Comparison of ENCODE assay signal across 15 mouse cellular contexts in genomic region chrX:7664791-7665190, GRCm38 (mm10). TPM values are rescaled to one million over a fixed set of nuclear protein-coding genes. Genes with fewer than 3 reads are reported as not detected.
DNase-seq lines count a peak whose midpoint lies in the region; ATAC-seq and TF ChIP-seq lines count a peak whose summit lies in the region.
"Had no signal": no experiment of that assay in that cellular context is flagged by ENCODE, and none has a peak within 500 bp of the region (broad histone marks: within the 10 kb centered on the region; RNA-seq: fewer than 3 reads in every experiment).

No protein-coding gene starts in this region.

- H3K9me3 ChIP-seq in forebrain, postnatal 0 days (ENCODE audit: low read length) = no peaks in the 10 kb centered on the region
- no peaks in the 10 kb centered on the region for H3K9me3 ChIP-seq in forebrain, embryonic 11.5 days (ENCODE audit: control insufficient read depth, low read length)
- H3K9me3 ChIP-seq in hindbrain, postnatal 0 days (ENCODE audit: low read length) = no peaks in the 10 kb centered on the region
- H3K9me3 ChIP-seq in hindbrain, embryonic 13.5 days = no peaks in the 10 kb centered on the region
- H3K9me3 ChIP-seq: liver, embryonic 13.5 days had no signal

- H3K4me3 ChIP-seq in forebrain, postnatal 0 days (ENCODE audit: low read depth, low read length) = no peak overlapping the region
- no peak overlapping the region for H3K4me3 ChIP-seq in forebrain, embryonic 11.5 days (ENCODE audit: low read depth, low read length)
- no peak overlapping the region for H3K4me3 ChIP-seq in hindbrain, postnatal 0 days (ENCODE audit: low read length)
- no peak overlapping the region for H3K4me3 ChIP-seq in hindbrain, embryonic 13.5 days
- H3K4me3 ChIP-seq: erythroblast, embryonic 14.5 days; liver, embryonic 13.5 days had no signal

- H3K9ac ChIP-seq in forebrain, postnatal 0 days = no peak overlapping the region
- H3K9ac ChIP-seq in forebrain, embryonic 11.5 days (ENCODE audit: low read length) = no peak overlapping the region
- no peak overlapping the region for H3K9ac ChIP-seq in hindbrain, postnatal 0 days (replicated peaks; ENCODE audit: low read length)
- no peak overlapping the region for H3K9ac ChIP-seq in hindbrain, embryonic 13.5 days
- H3K9ac ChIP-seq: liver, embryonic 13.5 days had no signal

- DNase-seq in forebrain, postnatal 0 days = no peak
- DNase-seq in forebrain, embryonic 11.5 days (ENCODE audit: low spot score) = no peak
- DNase-seq in hindbrain, postnatal 0 days (ENCODE audit: low spot score) = peak; percentile 64
- peak; percentile 58 to 76 for DNase-seq in cerebellum, adult 18-20 months
- peak; percentile 22 to 41 for DNase-seq in heart, postnatal 14 days
- DNase-seq in embryo, embryonic 10.5 days (ENCODE audit: low spot score) = no peak
- DNase-seq: B cell, adult 2 months; kidney, adult 8-10 months; liver, embryonic 13.5 days; lung, postnatal 10 days; spleen, adult 18-20 months had no signal

- 73% methylated on average over 11 of the region's 11 CpGs for WGBS in forebrain, postnatal 0 days
- 89% methylated on average over 11 of the region's 11 CpGs for WGBS in forebrain, embryonic 11.5 days
- 70% methylated on average over 11 of the region's 11 CpGs for WGBS in hindbrain, postnatal 0 days
- 84% methylated on average over 11 of the region's 11 CpGs for WGBS in hindbrain, embryonic 13.5 days

- H3K36me3 ChIP-seq in forebrain, postnatal 0 days (ENCODE audit: insufficient read depth) = no peaks in the 10 kb centered on the region
- H3K36me3 ChIP-seq in forebrain, embryonic 11.5 days (ENCODE audit: control insufficient read depth, insufficient read depth, low read length) = no peaks in the 10 kb centered on the region
- no peaks in the 10 kb centered on the region for H3K36me3 ChIP-seq in hindbrain, postnatal 0 days (ENCODE audit: insufficient read depth, low read length)
- no peaks in the 10 kb centered on the region for H3K36me3 ChIP-seq in hindbrain, embryonic 13.5 days

- H3K4me2 ChIP-seq in forebrain, postnatal 0 days (ENCODE audit: low read depth) = no peak overlapping the region
- no peak overlapping the region for H3K4me2 ChIP-seq in forebrain, embryonic 11.5 days (ENCODE audit: low read depth, low read length, severe bottlenecking)
- H3K4me2 ChIP-seq in hindbrain, postnatal 0 days (ENCODE audit: low read depth, low read length) = no peak overlapping the region
- H3K4me2 ChIP-seq in hindbrain, embryonic 13.5 days = no peak overlapping the region
- H3K4me2 ChIP-seq: liver, embryonic 13.5 days had no signal

- H3K4me1 ChIP-seq in forebrain, postnatal 0 days (ENCODE audit: insufficient read depth) = no peaks in the 10 kb centered on the region
- H3K4me1 ChIP-seq in forebrain, embryonic 11.5 days (replicated peaks; ENCODE audit: control insufficient read depth, insufficient read depth, low read length) = no peaks in the 10 kb centered on the region
- H3K4me1 ChIP-seq in hindbrain, postnatal 0 days (ENCODE audit: insufficient read depth, low read length) = no peaks in the 10 kb centered on the region
- no peaks in the 10 kb centered on the region for H3K4me1 ChIP-seq in hindbrain, embryonic 13.5 days (replicated peaks)
- H3K4me1 ChIP-seq: liver, embryonic 13.5 days had no signal

- TF ChIP-seq CTCF in forebrain, postnatal 0 days (IDR thresholded peaks at IDR 0.05; ENCODE audit: low read depth) = no peak
- TF ChIP-seq CTCF in hindbrain, postnatal 0 days (IDR thresholded peaks at IDR 0.05; ENCODE audit: low read depth) = no peak

- ATAC-seq in forebrain, postnatal 0 days = peak; percentile 47
- no peak for ATAC-seq in forebrain, embryonic 11.5 days (replicated peaks; ENCODE audit: low FRiP score)
- ATAC-seq in hindbrain, postnatal 0 days = peak; percentile 83
- ATAC-seq in hindbrain, embryonic 13.5 days (ENCODE audit: low FRiP score) = no peak

- H3K27me3 ChIP-seq in forebrain, postnatal 0 days (ENCODE audit: insufficient read depth, low read length) = no peaks in the 10 kb centered on the region
- no peaks in the 10 kb centered on the region for H3K27me3 ChIP-seq in forebrain, embryonic 11.5 days (ENCODE audit: control insufficient read depth, insufficient read depth, low read length)
- H3K27me3 ChIP-seq in hindbrain, postnatal 0 days (ENCODE audit: insufficient read depth, low read length) = no peaks in the 10 kb centered on the region
- no peaks in the 10 kb centered on the region for H3K27me3 ChIP-seq in hindbrain, embryonic 13.5 days
- H3K27me3 ChIP-seq: liver, embryonic 13.5 days had no signal

- no peak overlapping the region for H3K27ac ChIP-seq in forebrain, postnatal 0 days (ENCODE audit: low read depth, low read length)
- H3K27ac ChIP-seq in forebrain, embryonic 11.5 days (ENCODE audit: low read depth, low read length) = no peak overlapping the region
- H3K27ac ChIP-seq in hindbrain, postnatal 0 days = peak overlapping the region; percentile 41; the same call in 1 of the 2 replicates
- H3K27ac ChIP-seq in hindbrain, embryonic 13.5 days = no peak overlapping the region
- H3K27ac ChIP-seq: liver, embryonic 13.5 days had no signal

- intact Hi-C loops in heart, postnatal 14 days (cut with DNase I) = no loop called here

RNA-seq across cellular contexts. Expression of gene Plp2, which starts 6.4 kb away (rescaled TPM):
- total RNA-seq in forebrain, postnatal 0 days (2014; rRNA removed) = 15.7 and 24.3 TPM in 2 replicates
- 37.3 and 38.3 TPM in 2 replicates for polyA plus RNA-seq in forebrain, postnatal 0 days (2015; fragmentation: Nextera tagmentation; extraction: Ambion mirVana)
- polyA plus RNA-seq in forebrain, embryonic 11.5 days (2014; fragmentation: Nextera tagmentation; extraction: Ambion mirVana) = 54.0 and 64.5 TPM in 2 replicates
- 12.9 and 27.7 TPM in 2 replicates for total RNA-seq in hindbrain, postnatal 0 days (2014; rRNA removed)
- polyA plus RNA-seq in hindbrain, postnatal 0 days (2015; fragmentation: Nextera tagmentation; extraction: Ambion mirVana) = 25.2 and 26.5 TPM in 2 replicates
- polyA plus RNA-seq in hindbrain, embryonic 13.5 days (2015; fragmentation: Nextera tagmentation; extraction: Ambion mirVana) = 23.8 and 25.1 TPM in 2 replicates
- total RNA-seq in heart, postnatal 14 days (2021) = 10 to 100 TPM; 43.8 to 58.0 TPM

RNA-seq across cellular contexts. Expression of gene Prickle3, which starts 7.7 kb away (rescaled TPM):
- total RNA-seq in forebrain, postnatal 0 days (2014; rRNA removed) = 1.2 TPM in 2 replicates
- 1.0 and 1.5 TPM in 2 replicates for polyA plus RNA-seq in forebrain, postnatal 0 days (2015; fragmentation: Nextera tagmentation; extraction: Ambion mirVana)
- polyA plus RNA-seq in forebrain, embryonic 11.5 days (2014; fragmentation: Nextera tagmentation; extraction: Ambion mirVana) = 2.6 and 2.9 TPM in 2 replicates
- total RNA-seq in hindbrain, postnatal 0 days (2014; rRNA removed) = 1.6 and 1.8 TPM in 2 replicates
- polyA plus RNA-seq in hindbrain, postnatal 0 days (2015; fragmentation: Nextera tagmentation; extraction: Ambion mirVana) = 1.1 and 1.6 TPM in 2 replicates
- 1.4 and 1.8 TPM in 2 replicates for polyA plus RNA-seq in hindbrain, embryonic 13.5 days (2015; fragmentation: Nextera tagmentation; extraction: Ambion mirVana)
- 10 to 100 TPM; 19.4 to 21.4 TPM for total RNA-seq in heart, postnatal 14 days (2021)

RNA-seq across cellular contexts. Expression of gene Magix, which starts 16.3 kb away (rescaled TPM):
- total RNA-seq in forebrain, postnatal 0 days (2014; rRNA removed) = 0.15 TPM in 1 of 2 replicates, not detected in the other
- polyA plus RNA-seq in forebrain, postnatal 0 days (2015; fragmentation: Nextera tagmentation; extraction: Ambion mirVana) = 0.21 and 0.22 TPM in 2 replicates
- 0.47 TPM in 1 of 2 replicates, not detected in the other for polyA plus RNA-seq in forebrain, embryonic 11.5 days (2014; fragmentation: Nextera tagmentation; extraction: Ambion mirVana)
- total RNA-seq in hindbrain, postnatal 0 days (2014; rRNA removed) = 4.2 TPM in 1 of 2 replicates, not detected in the other
- 0.18 and 0.29 TPM in 2 replicates for polyA plus RNA-seq in hindbrain, postnatal 0 days (2015; fragmentation: Nextera tagmentation; extraction: Ambion mirVana)
- 0.09 TPM in 1 of 2 replicates, not detected in the other for polyA plus RNA-seq in hindbrain, embryonic 13.5 days (2015; fragmentation: Nextera tagmentation; extraction: Ambion mirVana)
- total RNA-seq in heart, postnatal 14 days (2021) = 10 to 100 TPM; 18.4 to 21.2 TPM
- total RNA-seq: granulocyte monocyte progenitor cell, adult 5-6 weeks; neutrophil, adult 5-6 weeks had no signal
- polyA plus RNA-seq: erythroblast, embryonic 14.5 days; liver, embryonic 13.5 days had no signal

RNA-seq across cellular contexts. Expression of gene Syp, which starts 26.5 kb away (rescaled TPM):
- 321 and 330 TPM in 2 replicates for total RNA-seq in forebrain, postnatal 0 days (2014; rRNA removed)
- polyA plus RNA-seq in forebrain, postnatal 0 days (2015; fragmentation: Nextera tagmentation; extraction: Ambion mirVana) = 190 and 242 TPM in 2 replicates
- polyA plus RNA-seq in forebrain, embryonic 11.5 days (2014; fragmentation: Nextera tagmentation; extraction: Ambion mirVana) = 12.3 and 12.6 TPM in 2 replicates
- total RNA-seq in hindbrain, postnatal 0 days (2014; rRNA removed) = 500 and 512 TPM in 2 replicates
- 320 and 325 TPM in 2 replicates for polyA plus RNA-seq in hindbrain, postnatal 0 days (2015; fragmentation: Nextera tagmentation; extraction: Ambion mirVana)
- polyA plus RNA-seq in hindbrain, embryonic 13.5 days (2015; fragmentation: Nextera tagmentation; extraction: Ambion mirVana) = 108 and 115 TPM in 2 replicates
- total RNA-seq in heart, postnatal 14 days (2021) = 1 to 10 TPM; 1.4 to 1.8 TPM

RNA-seq across cellular contexts. Expression of gene Gpkow, which starts 32.1 kb away (rescaled TPM):
- total RNA-seq in forebrain, postnatal 0 days (2014; rRNA removed) = 15.9 and 21.0 TPM in 2 replicates
- 36.4 and 41.2 TPM in 2 replicates for polyA plus RNA-seq in forebrain, postnatal 0 days (2015; fragmentation: Nextera tagmentation; extraction: Ambion mirVana)
- polyA plus RNA-seq in forebrain, embryonic 11.5 days (2014; fragmentation: Nextera tagmentation; extraction: Ambion mirVana) = 44.6 and 47.0 TPM in 2 replicates
- total RNA-seq in hindbrain, postnatal 0 days (2014; rRNA removed) = 11.0 and 12.0 TPM in 2 replicates
- 38.4 and 38.8 TPM in 2 replicates for polyA plus RNA-seq in hindbrain, postnatal 0 days (2015; fragmentation: Nextera tagmentation; extraction: Ambion mirVana)
- polyA plus RNA-seq in hindbrain, embryonic 13.5 days (2015; fragmentation: Nextera tagmentation; extraction: Ambion mirVana) = 43.0 and 46.3 TPM in 2 replicates
- 10 to 100 TPM; 21.4 to 21.5 TPM for total RNA-seq in heart, postnatal 14 days (2021)

Comparison
In these comparisons a context has a peak if more than half of its experiments do, and no peak if none do; other contexts are left out.
1. ATAC-seq: peak in forebrain, postnatal 0 days (single experiment) and hindbrain, postnatal 0 days (single experiment); none in forebrain, embryonic 11.5 days (single experiment) and hindbrain, embryonic 13.5 days (single experiment).
2. DNase-seq: peak in hindbrain, postnatal 0 days (single experiment), cerebellum, adult 18-20 months (2 of 2) and heart, postnatal 14 days (2 of 2); none in forebrain, postnatal 0 days (single experiment), forebrain, embryonic 11.5 days (single experiment) and embryo, embryonic 10.5 days (single experiment).